ENCODE assay signal across 9 mouse cellular contexts in the genomic region with DNA sequence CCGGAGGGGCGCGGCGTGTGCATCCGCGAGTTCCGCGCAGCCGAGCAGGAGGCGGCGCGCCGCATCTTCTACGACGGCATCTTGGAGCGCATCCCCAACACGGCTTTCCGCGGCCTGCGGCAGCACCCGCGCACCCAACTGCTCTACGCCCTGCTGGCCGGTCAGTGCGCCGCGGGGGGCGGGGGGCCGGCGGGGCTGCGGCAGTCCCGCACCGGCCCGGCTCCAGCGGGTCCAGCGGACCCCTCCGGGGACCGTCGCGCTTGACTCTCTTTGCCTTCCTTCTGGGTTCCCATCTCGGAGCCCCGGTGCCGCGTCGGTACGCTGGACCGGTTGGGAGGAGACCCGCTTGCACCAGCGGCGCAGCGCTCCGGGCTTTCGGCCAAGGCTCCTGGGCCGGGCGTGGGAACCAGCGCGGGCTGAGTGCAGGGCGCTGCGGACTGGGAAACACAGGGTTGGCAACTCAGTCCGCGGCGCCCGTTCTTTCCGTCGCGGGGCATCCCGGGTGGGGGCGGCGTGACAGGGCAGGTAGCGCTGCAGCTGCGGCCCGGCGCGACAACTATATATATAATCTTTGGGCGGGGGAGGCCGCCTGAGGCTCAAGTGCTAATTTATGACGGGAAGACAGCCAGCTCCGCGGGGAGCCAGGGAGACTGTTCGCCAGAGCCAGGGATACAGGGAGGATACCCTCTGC. TPM values are rescaled to one million over a fixed set of nuclear protein-coding genes. Genes with fewer than 3 reads are reported as not detected.
DNase-seq lines count a peak whose midpoint lies in the region; TF ChIP-seq lines count a peak whose summit lies in the region.
"Had no signal": no experiment of that assay in that cellular context is flagged by ENCODE, and none has a peak within 500 bp of the region (broad histone marks: within the 10 kb centered on the region; RNA-seq: fewer than 3 reads in every experiment).

No protein-coding gene starts in this region.

- no peak for TF ChIP-seq POLR2A in embryonic fibroblast, embryonic 13.5 days (IDR thresholded peaks at IDR 0.05; ENCODE audit: low read depth, low read length)
- TF ChIP-seq POLR2A in lung, adult 2 months (IDR thresholded peaks at IDR 0.05; ENCODE audit: borderline replicate concordance, extremely low read depth, low read depth, low read length) = no peak

- peak overlapping the region; percentile 86 for H3K4me3 ChIP-seq in E14TG2a.4 (replicated peaks; ENCODE audit: low read length)
- H3K4me3 ChIP-seq in embryonic fibroblast, embryonic 13.5 days (ENCODE audit: insufficient read depth, low read length) = peak overlapping the region; percentile 22
- H3K4me3 ChIP-seq in lung, adult 2 months (replicated peaks; ENCODE audit: extremely low read depth, low read depth, low read length) = peak overlapping the region; percentile 11

- no peaks in the 10 kb centered on the region for H3K36me3 ChIP-seq in E14TG2a.4 (ENCODE audit: insufficient read depth, low read length)

- H3K27me3 ChIP-seq in E14TG2a.4 (ENCODE audit: insufficient read depth, low read length) = peaks cover 84% of the 10 kb centered on the region

- peaks cover 28% of the 10 kb centered on the region for H3K4me1 ChIP-seq in E14TG2a.4 (replicated peaks; ENCODE audit: low read depth, low read length)
- H3K4me1 ChIP-seq in embryonic fibroblast, embryonic 13.5 days (ENCODE audit: control insufficient read depth, insufficient read depth, low read length) = no peaks in the 10 kb centered on the region
- H3K4me1 ChIP-seq in lung, adult 2 months (ENCODE audit: control insufficient read depth, insufficient read depth, low read length) = no peaks in the 10 kb centered on the region

- peak; percentile 83 for DNase-seq in adrenal gland, postnatal 25 days
- DNase-seq in heart, postnatal 36 days = peak; percentile 61 to 69
- DNase-seq in layer of hippocampus, adult 8-10 months (ENCODE audit: low spot score in 2 of 2) = peak; percentile 49 to 55
- DNase-seq in lung, adult 2 months = peak; percentile 25
- peak; percentile 64 for DNase-seq in retina, postnatal 1 day
- no peak for DNase-seq in yolk sac, embryonic 10.5 days (ENCODE audit: low spot score)

- no peak for TF ChIP-seq CTCF in E14TG2a.4 (conservative IDR thresholded peaks at IDR 0.05; ENCODE audit: low read length)
- no peak for TF ChIP-seq CTCF in embryonic fibroblast, embryonic 13.5 days (IDR thresholded peaks at IDR 0.05; ENCODE audit: borderline replicate concordance, insufficient read depth, low read length)
- no peak for TF ChIP-seq CTCF in lung, adult 2 months (IDR thresholded peaks at IDR 0.05; ENCODE audit: insufficient read depth, low read length)

- no peak overlapping the region for H3K27ac ChIP-seq in embryonic fibroblast, embryonic 13.5 days (ENCODE audit: insufficient read depth, low read length)

- WGBS in lung, adult 2 months = under 1% methylated on average over 80 of the region's 80 CpGs

- intact Hi-C loops in heart, postnatal 36 days (cut with DNase I) = no loop called here

- H3K9me3 ChIP-seq in E14TG2a.4 (ENCODE audit: low read length) = peaks cover 6% of the 10 kb centered on the region; the same call in 1 of the 2 replicates

RNA-seq across cellular contexts. Expression of gene Nat8l, which starts 1.4 kb away (rescaled TPM):
- 13.2 and 14.1 TPM in 2 replicates for total RNA-seq in adrenal gland, postnatal 25 days (2021)
- 0.12 and 0.32 TPM in 2 replicates for polyA plus RNA-seq in embryonic fibroblast, embryonic 13.5 days (2011; ENCODE audit: insufficient read length, low read depth, missing spikeins)
- 1 to 10 TPM in 1 of 2 experiments, under 1 TPM in 1; 0.79 to 1.1 TPM for total RNA-seq in heart, postnatal 36 days (2021)
- 100 to 1,000 TPM; 140 to 156 (median 148) TPM for total RNA-seq in layer of hippocampus, adult 8-10 months (2022)
- polyA plus RNA-seq in lung, adult 2 months (2012; rRNA removed) = 2.9 and 4.3 TPM in 2 replicates

RNA-seq across cellular contexts. Expression of gene Gm1673, which starts 14.0 kb away (rescaled TPM):
- total RNA-seq in adrenal gland, postnatal 25 days (2021) = 7.8 and 21.8 TPM in 2 replicates
- polyA plus RNA-seq in embryonic fibroblast, embryonic 13.5 days (2011; ENCODE audit: insufficient read length, low read depth, missing spikeins) = 9.6 and 15.7 TPM in 2 replicates
- 1 to 10 TPM; 1.9 to 3.8 TPM for total RNA-seq in heart, postnatal 36 days (2021)
- 10 to 100 TPM; 46.7 to 64.8 (median 54.9) TPM for total RNA-seq in layer of hippocampus, adult 8-10 months (2022)
- 21.2 and 28.6 TPM in 2 replicates for polyA plus RNA-seq in lung, adult 2 months (2012; rRNA removed)
- total RNA-seq: neutrophil, adult 5-6 weeks had no signal

Comparison
In these comparisons a context has a peak if more than half of its experiments do, and no peak if none do; other contexts are left out.
1. H3K4me3 ChIP-seq: peak in every context shown above with its lines; median percentile 86 in E14TG2a.4; 22 in embryonic fibroblast, embryonic 13.5 days; 11 in lung, adult 2 months.